Mouse (Mus musculus) urinary bladder, postnatal 10 days (tissue): Measurements from ENCODE around the gene Hist1h2bc.
A peak's percentile ranks its signal among the peaks of the same experiment; 100 is the strongest.

ENCODE experiments used
- DNase-seq: peaks from one replicate; pipeline ENCODE4 v3.0.0; 2022; ENCODE audit warnings: low spot score

The Hist1h2bc gene

DNA sequence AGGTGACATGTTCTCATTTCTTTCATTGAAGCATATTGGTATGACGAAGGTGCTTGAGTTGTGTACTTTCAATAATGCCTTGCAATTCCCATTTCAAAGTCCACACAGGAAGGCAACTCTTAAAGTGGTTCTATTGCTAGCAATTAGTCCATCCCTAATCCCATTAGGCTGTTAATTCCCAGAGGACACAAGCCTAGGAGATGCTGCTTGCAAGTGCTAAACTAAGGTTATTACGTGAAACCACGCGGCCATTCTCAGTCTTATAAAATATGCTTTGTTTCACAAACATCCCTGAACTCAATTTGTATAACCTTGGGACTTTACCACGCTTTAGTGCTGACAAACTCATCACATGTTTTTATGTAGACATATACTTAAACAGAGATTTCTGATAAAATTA is 53.1 kb downstream of the Hist1h2bc start:
- DNase-seq = no peak

- no peak for DNase-seq
Measured at GRCm38 (mm10) chr13:23738041-23738440, 54.0 kb downstream of the Hist1h2bc start.

- peak; percentile 49 for DNase-seq
Measured at GRCm38 (mm10) chr13:23738677-23739068, 54.7 kb downstream of the Hist1h2bc start, which contains the start of gene Hist1h1c. Gene Hist1h1c, plus strand, starts transcription at chr13:23738808.

- peak; percentile 55 for DNase-seq
Measured at GRCm38 (mm10) chr13:23739069-23739921, 55.3 kb downstream of the Hist1h2bc start.

GRCm38 (mm10) chr13:23739922-23740252 is 55.9 kb downstream of the Hist1h2bc start:
- no peak for DNase-seq

GRCm38 (mm10) chr13:23740256-23740840 is 56.3 kb downstream of the Hist1h2bc start:
- no peak for DNase-seq

GRCm38 (mm10) chr13:23740910-23741309 is 56.9 kb downstream of the Hist1h2bc start:
- no peak for DNase-seq

- DNase-seq = no peak
Measured at GRCm38 (mm10) chr13:23742007-23742406, 58.0 kb downstream of the Hist1h2bc start.
